21 mouse cellular contexts compared by ENCODE assay signal in genomic region chr17:63010830-63011229, GRCm38 (mm10).
"Had no signal": no experiment of that assay in that cellular context is flagged by ENCODE, and none has a peak within 500 bp of the region (broad histone marks: within the 10 kb centered on the region; RNA-seq: fewer than 3 reads in every experiment).

No protein-coding gene starts in this region.

- H3K27me3 ChIP-seq: limb, embryonic 13.5 days; megakaryocyte, embryonic 14.5 days; midbrain, embryonic 13.5 days; neural tube, embryonic 13.5 days had no signal

- H3K9me3 ChIP-seq: limb, embryonic 13.5 days; midbrain, embryonic 10.5 days; midbrain, embryonic 13.5 days; neural tube, embryonic 13.5 days had no signal

- ATAC-seq: liver, postnatal 0 days; midbrain, embryonic 13.5 days; midbrain, embryonic 16.5 days had no signal

- H3K27ac ChIP-seq: limb, embryonic 13.5 days; liver, embryonic 14.5 days; midbrain, embryonic 10.5 days; midbrain, embryonic 13.5 days; neural tube, embryonic 13.5 days had no signal

- H3K4me2 ChIP-seq: limb, embryonic 13.5 days; liver, embryonic 11.5 days; lung, embryonic 14.5 days; midbrain, embryonic 13.5 days; neural tube, embryonic 13.5 days had no signal

- H3K4me3 ChIP-seq: limb, embryonic 13.5 days; megakaryocyte, embryonic 14.5 days; midbrain, embryonic 10.5 days; midbrain, embryonic 13.5 days; myocyte; neural tube, embryonic 13.5 days had no signal

- H3K36me3 ChIP-seq: limb, embryonic 13.5 days; midbrain, embryonic 10.5 days; midbrain, embryonic 13.5 days; neural tube, embryonic 13.5 days had no signal

- H3K4me1 ChIP-seq: megakaryocyte, embryonic 14.5 days had no signal

- H3K9ac ChIP-seq: limb, embryonic 13.5 days; liver, embryonic 14.5 days; liver, postnatal 0 days; lung, embryonic 14.5 days; midbrain, embryonic 13.5 days; neural tube, embryonic 13.5 days had no signal

- DNase-seq: kidney, adult 11 months; kidney, adult 8-10 months; kidney, postnatal 14 days; kidney, postnatal 4 days; left cerebral cortex, postnatal 4 days; liver, postnatal 0 days; lung, embryonic 14.5 days; lung, postnatal 14 days; retina, postnatal 1 day; right cerebral cortex, postnatal 25 days; thymus, adult 18-20 months; thymus, postnatal 36 days had no signal
